Mouse (Mus musculus): ENCODE data around the gene Otp. TPM values are rescaled to one million over a fixed set of nuclear protein-coding genes. Genes with fewer than 3 reads are reported as not detected.

The Otp gene
- polyA plus RNA-seq, 1 experiment from 2014 or later, result not detected

DNA sequence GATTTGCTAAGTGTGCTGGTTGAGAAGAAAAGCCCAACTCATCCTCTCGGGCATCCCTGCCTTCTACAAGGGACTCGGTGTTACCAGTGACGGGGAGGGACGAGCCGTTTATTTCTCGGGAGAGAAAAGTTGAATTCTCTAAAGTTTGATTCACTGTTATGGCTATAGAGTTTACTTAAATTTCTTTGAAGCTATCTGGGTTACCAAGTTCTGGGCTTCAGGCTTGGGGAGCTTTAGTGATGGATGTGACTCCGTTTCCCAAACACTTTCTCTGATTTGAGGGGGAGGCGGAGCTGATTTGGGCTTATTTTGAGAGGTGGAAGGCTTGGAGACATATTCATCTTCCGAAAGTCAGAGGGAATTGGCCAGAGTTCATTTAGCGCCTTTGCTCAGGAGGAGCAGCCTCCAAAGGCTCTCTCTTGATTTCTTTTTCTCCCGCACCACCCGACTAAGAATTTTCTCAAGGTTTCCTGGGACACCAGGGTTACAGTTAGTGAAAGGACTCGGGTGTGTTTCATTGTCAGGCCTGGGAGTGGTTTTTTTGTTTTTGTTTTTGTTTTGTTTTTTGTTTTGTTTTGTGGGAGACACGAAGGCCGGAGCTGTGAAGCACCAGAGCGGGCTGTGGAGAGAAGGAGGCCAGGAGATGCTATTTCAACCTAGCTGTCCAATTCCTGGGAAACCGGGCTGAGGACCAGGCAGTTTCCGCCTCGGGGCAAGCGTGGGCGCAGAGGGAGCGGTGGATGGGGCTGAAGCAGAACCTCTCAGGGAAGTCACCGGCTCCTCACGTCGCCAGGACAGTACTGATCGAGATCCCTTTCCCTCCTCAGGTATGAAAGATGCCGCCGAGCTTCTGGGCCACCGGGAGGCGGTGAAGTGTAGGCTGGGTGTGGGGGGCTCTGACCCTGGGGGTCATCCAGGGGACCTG lies 1.1 kb downstream of the Otp start:
- no peak overlapping the region for H3K27ac ChIP-seq
- H3K4me3 ChIP-seq, result no peak overlapping the region
- no peak for DNase-seq (ENCODE audit: low spot score)
- H3K36me3 ChIP-seq, result no peaks in the 10 kb centered on the region
- 1% methylated on average over 30 of the region's 30 CpGs for WGBS
- H3K27me3 ChIP-seq (ENCODE audit: insufficient read depth, poor library complexity, severe bottlenecking), result peaks cover 100% of the 10 kb centered on the region
- H3K9me3 ChIP-seq, result no peaks in the 10 kb centered on the region
- peaks cover 11% of the 10 kb centered on the region for H3K4me1 ChIP-seq

- WGBS, result 1% methylated on average over 27 of the region's 27 CpGs
- H3K36me3 ChIP-seq, result no peaks in the 10 kb centered on the region
- H3K9me3 ChIP-seq, result no peaks in the 10 kb centered on the region
- H3K4me3 ChIP-seq, result no peak overlapping the region
- no peak for DNase-seq (ENCODE audit: low spot score)
- H3K27ac ChIP-seq, result no peak overlapping the region
- peaks cover 11% of the 10 kb centered on the region for H3K4me1 ChIP-seq
- H3K27me3 ChIP-seq (ENCODE audit: insufficient read depth, poor library complexity, severe bottlenecking), result peaks cover 100% of the 10 kb centered on the region
Measured at GRCm38 (mm10) chr13:94877211-94877590, 1.8 kb downstream of the Otp start.

- WGBS, result 14% methylated on average over 10 of the region's 10 CpGs
- H3K36me3 ChIP-seq, result no peaks in the 10 kb centered on the region
- H3K4me3 ChIP-seq, result no peak overlapping the region
- H3K27me3 ChIP-seq (ENCODE audit: insufficient read depth, poor library complexity, severe bottlenecking), result peaks cover 100% of the 10 kb centered on the region
- H3K9me3 ChIP-seq, result no peaks in the 10 kb centered on the region
- peaks cover 19% of the 10 kb centered on the region for H3K4me1 ChIP-seq
- DNase-seq (ENCODE audit: low spot score), result no peak
- no peak overlapping the region for H3K27ac ChIP-seq
Measured at GRCm38 (mm10) chr13:94877991-94878745, 2.8 kb downstream of the Otp start.

GRCm38 (mm10) chr13:94881201-94881600 lies 5.8 kb downstream of the Otp start:
- no peak for DNase-seq (ENCODE audit: low spot score)
- WGBS, result 4% methylated on average over 3 of the region's 3 CpGs
- Histone ChIP-seq H3K36me3 (no peaks in the 10 kb centered on the region), H3K9me3 (no peaks in the 10 kb centered on the region), H3K27me3 (ENCODE audit: insufficient read depth, poor library complexity, severe bottlenecking) (peaks cover 100% of the 10 kb centered on the region), H3K27ac (no peak overlapping the region), H3K4me3 (no peak overlapping the region), H3K4me1 (peaks cover 25% of the 10 kb centered on the region)

GRCm38 (mm10) chr13:94882221-94882620 lies 6.8 kb downstream of the Otp start:
- Histone ChIP-seq H3K36me3 (no peaks in the 10 kb centered on the region), H3K4me3 (no peak overlapping the region), H3K27ac (no peak overlapping the region), H3K4me1 (peaks cover 25% of the 10 kb centered on the region), H3K9me3 (no peaks in the 10 kb centered on the region), H3K27me3 (ENCODE audit: insufficient read depth, poor library complexity, severe bottlenecking) (peaks cover 100% of the 10 kb centered on the region)
- no peak for DNase-seq (ENCODE audit: low spot score)
- 3% methylated on average over 10 of the region's 10 CpGs for WGBS

DNA sequence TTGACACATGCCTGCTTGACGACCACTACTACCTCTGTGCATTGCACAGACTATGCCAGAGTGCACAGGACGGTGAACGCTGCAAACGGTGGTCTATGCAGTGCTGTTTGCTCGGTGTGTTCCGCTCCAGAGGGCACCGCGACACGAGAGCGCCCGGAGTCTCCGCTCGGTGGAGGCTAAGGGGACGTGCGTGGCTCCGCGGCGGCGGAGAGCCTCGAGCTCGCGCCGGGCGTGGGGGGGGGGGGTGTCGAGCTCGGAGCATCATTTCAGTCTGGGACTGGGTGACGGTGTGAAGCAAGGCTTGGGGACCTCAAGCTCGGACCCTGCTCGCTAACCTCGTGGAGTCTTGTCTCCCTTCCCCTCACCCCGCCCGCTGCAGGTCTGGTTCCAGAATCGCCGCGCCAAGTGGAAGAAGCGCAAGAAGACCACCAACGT lies 7.3 kb downstream of the Otp start:
- Histone ChIP-seq H3K4me3 (peak overlapping the region; percentile 65), H3K36me3 (no peaks in the 10 kb centered on the region), H3K27ac (no peak overlapping the region), H3K27me3 (ENCODE audit: insufficient read depth, poor library complexity, severe bottlenecking) (peaks cover 100% of the 10 kb centered on the region), H3K9me3 (no peaks in the 10 kb centered on the region), H3K4me1 (peaks cover 25% of the 10 kb centered on the region)
- no peak for DNase-seq (ENCODE audit: low spot score)
- under 1% methylated on average over 36 of the region's 37 CpGs for WGBS

DNA sequence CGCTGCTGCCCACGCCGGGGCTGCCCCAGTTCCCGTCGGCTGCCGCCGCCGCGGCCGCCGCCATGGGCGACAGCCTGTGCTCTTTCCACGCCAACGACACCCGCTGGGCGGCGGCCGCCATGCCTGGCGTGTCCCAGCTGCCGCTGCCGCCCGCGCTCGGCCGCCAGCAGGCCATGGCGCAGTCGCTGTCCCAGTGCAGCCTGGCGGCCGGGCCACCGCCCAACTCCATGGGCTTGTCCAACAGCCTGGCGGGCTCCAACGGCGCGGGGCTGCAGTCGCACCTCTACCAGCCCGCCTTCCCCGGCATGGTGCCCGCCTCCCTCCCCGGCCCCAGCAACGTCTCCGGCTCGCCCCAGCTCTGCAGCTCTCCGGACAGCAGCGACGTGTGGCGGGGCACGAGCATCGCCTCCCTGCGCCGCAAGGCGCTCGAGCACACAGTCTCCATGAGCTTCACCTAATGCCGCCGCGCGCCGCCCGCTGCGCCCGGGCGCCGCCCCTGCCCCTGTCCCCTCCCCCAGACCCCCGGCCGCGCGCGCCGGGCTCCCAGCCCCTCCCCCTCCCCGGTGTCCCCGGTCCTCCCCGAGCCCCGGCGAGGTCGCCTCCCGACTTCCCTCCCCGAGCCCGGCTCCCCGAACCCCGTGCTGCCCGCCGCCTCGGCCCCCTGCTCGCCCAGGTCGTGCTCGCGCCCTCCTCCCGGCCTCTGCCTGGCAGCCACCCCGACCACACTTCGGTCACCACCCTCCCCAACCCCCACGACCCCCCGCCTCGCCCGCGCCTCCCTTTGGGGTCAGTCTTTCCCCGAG lies 8.0 kb downstream of the Otp start:
- peak overlapping the region; percentile 65 for H3K4me3 ChIP-seq
- H3K4me1 ChIP-seq, result peaks cover 25% of the 10 kb centered on the region
- peaks cover 100% of the 10 kb centered on the region for H3K27me3 ChIP-seq (ENCODE audit: insufficient read depth, poor library complexity, severe bottlenecking)
- no peaks in the 10 kb centered on the region for H3K36me3 ChIP-seq
- H3K27ac ChIP-seq, result 0 out of 2 replicates have a peak overlapping the region, but pooled peaks have one; percentile 22
- no peaks in the 10 kb centered on the region for H3K9me3 ChIP-seq
- 2% methylated on average over 65 of the region's 95 CpGs for WGBS
- DNase-seq (ENCODE audit: low spot score), result no peak

GRCm38 (mm10) chr13:94883966-94884960 lies 8.9 kb downstream of the Otp start:
- Histone ChIP-seq H3K9me3 (no peaks in the 10 kb centered on the region), H3K36me3 (no peaks in the 10 kb centered on the region), H3K27ac (no peak overlapping the region), H3K4me3 (peak overlapping the region; percentile 65), H3K27me3 (ENCODE audit: insufficient read depth, poor library complexity, severe bottlenecking) (peaks cover 99% of the 10 kb centered on the region), H3K4me1 (peaks cover 25% of the 10 kb centered on the region)
- 1% methylated on average over 36 of the region's 36 CpGs for WGBS
- DNase-seq (ENCODE audit: low spot score), result no peak

DNA sequence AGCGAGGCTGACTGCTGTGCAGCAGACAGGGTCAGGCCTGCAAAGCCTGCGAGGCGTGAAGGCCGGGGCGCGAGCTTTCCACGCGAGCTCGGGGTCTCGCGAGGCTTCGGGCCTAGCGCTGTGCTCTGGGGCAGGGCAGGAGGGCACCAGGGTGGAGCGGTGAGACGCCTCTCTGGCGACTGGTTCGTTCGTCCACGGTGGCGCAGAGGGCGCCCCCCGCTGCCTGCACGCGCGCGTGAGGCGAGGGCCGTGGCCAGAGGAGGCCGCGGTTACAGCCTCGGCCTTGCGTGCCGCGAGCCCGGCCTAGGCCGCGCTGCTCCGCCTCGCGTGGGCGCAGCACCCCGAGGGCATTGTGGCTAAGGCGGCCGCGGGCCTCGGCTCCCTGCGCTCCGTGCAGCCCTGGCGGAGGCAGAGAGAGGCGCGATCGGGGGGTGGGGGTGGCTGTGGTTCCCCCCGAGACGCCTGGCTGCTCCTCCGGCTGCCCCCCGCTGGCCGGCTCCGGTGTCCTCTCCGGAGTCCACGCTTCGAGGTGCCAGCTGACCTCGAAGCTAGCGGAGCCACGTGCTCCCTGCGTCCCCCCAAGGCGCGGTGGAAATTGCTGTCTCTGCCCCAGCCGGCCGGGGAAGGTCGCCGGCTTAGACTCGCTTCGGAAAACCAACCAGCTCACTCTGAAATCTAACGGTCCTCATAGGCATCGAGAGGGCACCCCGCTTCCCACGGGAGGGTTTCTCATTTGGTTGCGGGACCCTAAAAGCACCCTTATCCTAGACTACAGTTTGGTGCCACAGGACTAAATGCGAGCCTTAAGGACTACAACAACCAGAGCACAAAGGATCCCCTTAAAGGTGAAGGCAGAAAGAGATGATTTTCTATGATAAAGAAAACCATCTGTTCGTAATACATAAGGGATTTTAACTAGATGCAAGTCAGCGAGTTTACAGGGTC lies 10.2 kb downstream of the Otp start:
- 2% methylated on average over 65 of the region's 81 CpGs for WGBS

DNA sequence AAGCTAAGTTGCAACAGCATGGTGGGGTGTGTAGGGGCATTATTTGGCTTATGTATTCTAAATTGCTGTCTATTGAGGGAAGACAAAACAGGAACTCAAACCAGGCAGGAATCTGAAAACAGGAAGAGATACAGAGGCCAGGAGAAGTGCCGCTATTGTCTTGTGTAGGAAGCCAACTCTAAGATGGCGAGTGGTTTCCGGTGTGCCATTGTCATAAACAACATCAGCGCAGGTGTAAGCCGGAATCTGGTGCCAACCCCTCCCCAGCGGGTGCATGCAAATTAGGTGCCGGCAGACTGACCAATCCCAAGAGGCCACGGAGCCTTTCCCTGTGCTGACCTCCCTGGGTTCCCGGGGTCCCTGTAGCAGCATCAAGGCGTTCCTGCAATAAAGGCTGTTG lies 32.4 kb downstream of the Otp start:
- no peaks in the 10 kb centered on the region for H3K27me3 ChIP-seq (ENCODE audit: insufficient read depth, poor library complexity, severe bottlenecking)
- no peak overlapping the region for H3K27ac ChIP-seq
- no peak overlapping the region for H3K4me3 ChIP-seq
- no peak for DNase-seq (ENCODE audit: low spot score)
- H3K4me1 ChIP-seq, result no peaks in the 10 kb centered on the region
- no peaks in the 10 kb centered on the region for H3K36me3 ChIP-seq
- WGBS, result 76% methylated on average over 10 of the region's 10 CpGs
- H3K9me3 ChIP-seq, result no peaks in the 10 kb centered on the region

More for the DNA sequence above, 10.2 kb downstream of the Otp start:
- H3K27me3 ChIP-seq (ENCODE audit: insufficient read depth, poor library complexity, severe bottlenecking), result peaks cover 92% of the 10 kb centered on the region
- no peaks in the 10 kb centered on the region for H3K36me3 ChIP-seq
- DNase-seq (ENCODE audit: low spot score), result no peak
- H3K27ac ChIP-seq, result peak overlapping the region; percentile 10; the same call in 1 of the 2 replicates
- peaks cover 25% of the 10 kb centered on the region for H3K4me1 ChIP-seq
- peak overlapping the region; percentile 45 for H3K4me3 ChIP-seq
- H3K9me3 ChIP-seq, result no peaks in the 10 kb centered on the region

- 41% methylated on average over 11 of the region's 11 CpGs for WGBS
- H3K4me1 ChIP-seq, result no peaks in the 10 kb centered on the region
- DNase-seq (ENCODE audit: low spot score), result no peak
Measured at GRCm38 (mm10) chr13:94912961-94913360, 37.6 kb downstream of the Otp start.

More at GRCm38 (mm10) chr13:94912961-94913360, 37.6 kb downstream of the Otp start:
- Histone ChIP-seq H3K4me3 (no peak overlapping the region), H3K9me3 (no peaks in the 10 kb centered on the region), H3K27me3 (ENCODE audit: insufficient read depth, poor library complexity, severe bottlenecking) (no peaks in the 10 kb centered on the region; the same call in none of the 2 replicates), H3K36me3 (no peaks in the 10 kb centered on the region), H3K27ac (no peak overlapping the region)
